In the genomic region with DNA sequence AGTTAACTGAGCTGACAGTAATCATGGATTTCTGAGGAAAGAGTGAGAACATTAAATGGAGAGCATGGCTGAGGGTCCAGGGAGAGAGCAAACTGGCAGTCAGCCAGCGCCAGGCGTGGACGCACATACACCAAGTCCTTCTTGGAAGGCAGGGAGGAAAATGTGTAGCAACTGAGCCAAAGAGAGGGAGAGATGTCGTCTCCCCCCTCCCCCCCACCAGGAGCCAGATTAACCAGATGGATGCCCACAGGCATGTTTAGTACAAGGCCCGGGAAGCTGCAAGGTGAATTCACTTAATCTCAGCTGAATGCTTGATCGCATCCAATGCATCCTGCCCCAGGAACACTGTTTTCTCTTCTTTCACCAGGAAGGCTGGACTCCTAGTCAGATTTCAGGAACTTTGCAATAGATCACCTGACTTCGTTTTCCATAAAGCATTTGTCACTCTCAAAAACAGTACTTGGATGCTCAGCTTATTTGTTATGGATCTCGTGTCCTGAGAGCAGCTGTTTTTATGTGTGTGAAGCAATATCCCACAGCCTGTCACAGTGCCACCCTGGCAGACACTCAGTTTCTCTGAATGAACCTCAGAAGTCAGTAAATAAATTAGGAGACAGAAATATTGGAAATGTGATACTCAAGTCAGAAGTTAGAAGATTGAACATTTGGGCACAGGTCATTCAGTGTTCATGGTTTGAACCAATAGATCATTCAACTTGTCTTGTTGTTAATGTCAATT, we compare ENCODE assay signal across 10 mouse cellular contexts.
DNase-seq lines count a peak whose midpoint lies in the region; ATAC-seq lines count a peak whose summit lies in the region.
"Had no signal": no experiment of that assay in that cellular context is flagged by ENCODE, and none has a peak within 500 bp of the region (broad histone marks: within the 10 kb centered on the region; RNA-seq: fewer than 3 reads in every experiment).

No protein-coding gene starts in this region.

- peak; percentile 53 for DNase-seq in forebrain, embryonic 14.5 days (ENCODE audit: low spot score)
- DNase-seq in forebrain, embryonic 10.5 days (ENCODE audit: extremely low spot score, low spot score) = no peak
- DNase-seq in midbrain, embryonic 11.5 days (ENCODE audit: low spot score, missing footprints) = no peak
- peak; percentile 47 for DNase-seq in kidney, adult 9 months
- peak; percentile 70 for DNase-seq in lung, postnatal 36 days
- no peak for DNase-seq in ovary, postnatal 14 days (ENCODE audit: low spot score)

- no peaks in the 10 kb centered on the region for H3K27me3 ChIP-seq in forebrain, embryonic 14.5 days (replicated peaks; ENCODE audit: control insufficient read depth, insufficient read depth, low read length)
- H3K27me3 ChIP-seq in forebrain, embryonic 10.5 days (ENCODE audit: poor library complexity, severe bottlenecking) = no peaks in the 10 kb centered on the region
- H3K27me3 ChIP-seq in midbrain, embryonic 15.5 days (replicated peaks) = no peaks in the 10 kb centered on the region
- H3K27me3 ChIP-seq in midbrain, embryonic 11.5 days (ENCODE audit: control insufficient read depth, insufficient read depth, low read length) = no peaks in the 10 kb centered on the region
- H3K27me3 ChIP-seq: embryonic facial prominence, embryonic 13.5 days; heart, embryonic 13.5 days had no signal

- no peaks in the 10 kb centered on the region for H3K36me3 ChIP-seq in forebrain, embryonic 14.5 days (ENCODE audit: control insufficient read depth, insufficient read depth, low read length)
- no peaks in the 10 kb centered on the region for H3K36me3 ChIP-seq in forebrain, embryonic 10.5 days (replicated peaks)
- no peaks in the 10 kb centered on the region for H3K36me3 ChIP-seq in midbrain, embryonic 15.5 days (replicated peaks)
- H3K36me3 ChIP-seq in midbrain, embryonic 11.5 days (ENCODE audit: control insufficient read depth, insufficient read depth, low read length) = no peaks in the 10 kb centered on the region
- H3K36me3 ChIP-seq: embryonic facial prominence, embryonic 13.5 days; heart, embryonic 13.5 days had no signal

- H3K27ac ChIP-seq in forebrain, embryonic 14.5 days (ENCODE audit: low read depth, low read length) = no peak overlapping the region
- no peak overlapping the region for H3K27ac ChIP-seq in forebrain, embryonic 10.5 days
- no peak overlapping the region for H3K27ac ChIP-seq in midbrain, embryonic 15.5 days
- no peak overlapping the region for H3K27ac ChIP-seq in midbrain, embryonic 11.5 days (ENCODE audit: low read depth, low read length)
- H3K27ac ChIP-seq: embryonic facial prominence, embryonic 13.5 days; heart, embryonic 13.5 days had no signal

- 36% methylated on average over 8 of the region's 8 CpGs for WGBS in forebrain, embryonic 14.5 days
- WGBS in forebrain, embryonic 10.5 days = 65% methylated on average over 8 of the region's 8 CpGs
- 43% methylated on average over 8 of the region's 8 CpGs for WGBS in midbrain, embryonic 15.5 days
- 54% methylated on average over 8 of the region's 8 CpGs for WGBS in midbrain, embryonic 11.5 days

- H3K9me3 ChIP-seq in forebrain, embryonic 14.5 days (replicated peaks; ENCODE audit: control insufficient read depth, low read length) = no peaks in the 10 kb centered on the region
- H3K9me3 ChIP-seq in forebrain, embryonic 10.5 days = no peaks in the 10 kb centered on the region
- H3K9me3 ChIP-seq in midbrain, embryonic 15.5 days = no peaks in the 10 kb centered on the region
- no peaks in the 10 kb centered on the region for H3K9me3 ChIP-seq in midbrain, embryonic 11.5 days (ENCODE audit: control insufficient read depth, low read length)
- H3K9me3 ChIP-seq: embryonic facial prominence, embryonic 13.5 days; heart, embryonic 13.5 days had no signal

- no peaks in the 10 kb centered on the region for H3K4me1 ChIP-seq in forebrain, embryonic 14.5 days (ENCODE audit: control insufficient read depth, insufficient read depth, low read length)
- H3K4me1 ChIP-seq in forebrain, embryonic 10.5 days = peaks cover 5% of the 10 kb centered on the region; the same call in 1 of the 2 replicates
- H3K4me1 ChIP-seq in midbrain, embryonic 15.5 days = no peaks in the 10 kb centered on the region
- no peaks in the 10 kb centered on the region for H3K4me1 ChIP-seq in midbrain, embryonic 11.5 days (ENCODE audit: control insufficient read depth, insufficient read depth, low read length)

- no peak overlapping the region for H3K9ac ChIP-seq in forebrain, embryonic 14.5 days (ENCODE audit: low read length)
- H3K9ac ChIP-seq in midbrain, embryonic 15.5 days = no peak overlapping the region
- H3K9ac ChIP-seq in midbrain, embryonic 11.5 days (ENCODE audit: low read length) = no peak overlapping the region
- H3K9ac ChIP-seq: embryonic facial prominence, embryonic 13.5 days; heart, embryonic 13.5 days had no signal

- H3K4me3 ChIP-seq in forebrain, embryonic 14.5 days (ENCODE audit: low read depth, low read length) = no peak overlapping the region
- H3K4me3 ChIP-seq in forebrain, embryonic 10.5 days = no peak overlapping the region
- H3K4me3 ChIP-seq in midbrain, embryonic 15.5 days = no peak overlapping the region
- H3K4me3 ChIP-seq in midbrain, embryonic 11.5 days (ENCODE audit: low read depth, low read length) = no peak overlapping the region
- H3K4me3 ChIP-seq: embryonic facial prominence, embryonic 13.5 days; heart, embryonic 13.5 days had no signal

- no peak overlapping the region for H3K4me2 ChIP-seq in forebrain, embryonic 14.5 days (ENCODE audit: low read length)
- H3K4me2 ChIP-seq in midbrain, embryonic 15.5 days = no peak overlapping the region
- no peak overlapping the region for H3K4me2 ChIP-seq in midbrain, embryonic 11.5 days
- H3K4me2 ChIP-seq: embryonic facial prominence, embryonic 13.5 days; heart, embryonic 13.5 days had no signal

- ATAC-seq in forebrain, embryonic 14.5 days = peak; percentile 82; the same call in 1 of the 2 replicates
- 0 out of 2 replicates have a peak, but pooled peaks have one; percentile 37 for ATAC-seq in midbrain, embryonic 15.5 days (replicated peaks)
- ATAC-seq in midbrain, embryonic 11.5 days (ENCODE audit: low FRiP score) = no peak
- ATAC-seq in megakaryocyte, adult 5-6 weeks (ENCODE audit: poor library complexity, severe bottlenecking) = no peak

Comparison
In these comparisons a context has a peak if more than half of its experiments do, and no peak if none do; other contexts are left out.
1. ATAC-seq: peak in forebrain, embryonic 14.5 days (single experiment) and midbrain, embryonic 15.5 days (single experiment); none in midbrain, embryonic 11.5 days (single experiment) and megakaryocyte, adult 5-6 weeks (single experiment).
2. DNase-seq: peak in forebrain, embryonic 14.5 days (single experiment), kidney, adult 9 months (single experiment) and lung, postnatal 36 days (single experiment); none in forebrain, embryonic 10.5 days (single experiment), midbrain, embryonic 11.5 days (single experiment) and ovary, postnatal 14 days (single experiment).